Mouse (Mus musculus): ENCODE measurements around the gene Morc1. TPM values are rescaled to one million over a fixed set of nuclear protein-coding genes. Genes with fewer than 3 reads are reported as not detected.

The Morc1 gene
- total and polyA plus RNA-seq, 2 experiments from 2014 or later, result 0.11 TPM

- Histone ChIP-seq H3K4me2 (ENCODE audit: low read depth, low read length, poor library complexity, severe bottlenecking) (no peak overlapping the region), H3K4me1 (ENCODE audit: insufficient read depth, low read length) (no peaks in the 10 kb centered on the region), H3K27me3 (ENCODE audit: insufficient read depth, low read length) (no peaks in the 10 kb centered on the region), H3K27ac (ENCODE audit: low read depth, low read length) (no peak overlapping the region), H3K36me3 (ENCODE audit: insufficient read depth, low read length) (no peaks in the 10 kb centered on the region), H3K4me3 (ENCODE audit: low read depth, low read length) (no peak overlapping the region), H3K9me3 (ENCODE audit: low read length) (no peaks in the 10 kb centered on the region), H3K9ac (replicated peaks; ENCODE audit: low read length, poor library complexity, severe bottlenecking) (no peak overlapping the region)
- TF ChIP-seq CTCF (IDR thresholded peaks at IDR 0.05), result no peak
- no peak for ATAC-seq (ENCODE audit: low FRiP score)
- DNase-seq (ENCODE audit: low spot score), result no peak
- 100% methylated on average over 1 of the region's 1 CpGs for WGBS
These were observed 247.0 kb downstream of the Morc1 start for GRCm38 (mm10) chr16:48678029-48678428.

Other genes starting within 250 kb of the Morc1 start
- not detected in 2 replicates for gene Dppa4, start 147.5 kb upstream of the Morc1 start, total RNA-seq (2014; rRNA removed)
- gene Dppa4, start 147.5 kb upstream of the Morc1 start, polyA plus RNA-seq (2015; fragmentation: Nextera tagmentation; extraction: Ambion mirVana), result not detected in 2 replicates
- not detected in 2 replicates for gene Dppa2, start 127.3 kb upstream of the Morc1 start, total RNA-seq (2014; rRNA removed)
- gene Dppa2, start 127.3 kb upstream of the Morc1 start, polyA plus RNA-seq (2015; fragmentation: Nextera tagmentation; extraction: Ambion mirVana), result not detected in 2 replicates
- not detected in 2 replicates for gene Gm5485, start 18.8 kb upstream of the Morc1 start, total RNA-seq (2014; rRNA removed)
- not detected in 2 replicates for gene Gm5485, start 18.8 kb upstream of the Morc1 start, polyA plus RNA-seq (2015; fragmentation: Nextera tagmentation; extraction: Ambion mirVana)